ENCODE assay signal across 12 mouse cellular contexts in the genomic region with DNA sequence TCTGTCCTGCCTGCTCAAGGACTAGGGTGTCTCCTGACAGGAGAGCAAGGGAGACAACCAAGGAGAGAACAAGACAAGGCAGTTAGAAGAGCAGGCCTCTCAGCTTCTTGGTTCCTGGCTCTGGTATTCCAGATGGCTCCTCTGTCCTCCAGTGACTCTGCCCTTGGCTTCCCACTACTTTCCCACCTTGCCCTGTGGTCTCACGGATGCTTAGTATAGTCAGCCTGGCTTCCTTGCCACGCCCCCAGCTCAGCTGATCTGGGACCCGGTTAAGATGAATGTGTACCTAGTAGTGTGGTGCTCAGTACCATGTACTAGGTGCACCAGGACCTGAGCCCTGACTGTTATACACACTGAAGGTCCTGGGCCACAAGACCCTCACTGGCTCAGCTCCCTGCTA.
A peak's percentile ranks its signal among the peaks of the same experiment; 100 is the strongest.
DNase-seq lines count a peak whose midpoint lies in the region; ATAC-seq and TF ChIP-seq lines count a peak whose summit lies in the region.
"Had no signal": no experiment of that assay in that cellular context is flagged by ENCODE, and none has a peak within 500 bp of the region (broad histone marks: within the 10 kb centered on the region; RNA-seq: fewer than 3 reads in every experiment).

No protein-coding gene starts in this region.

- peaks cover 68% of the 10 kb centered on the region for H3K4me1 ChIP-seq in heart, embryonic 12.5 days (replicated peaks)
- peaks cover 16% of the 10 kb centered on the region for H3K4me1 ChIP-seq in liver, embryonic 15.5 days (replicated peaks)
- H3K4me1 ChIP-seq in liver, embryonic 11.5 days (replicated peaks; ENCODE audit: control insufficient read depth, insufficient read depth, low read length), result peaks cover 6% of the 10 kb centered on the region
- H3K4me1 ChIP-seq in heart, postnatal 0 days (ENCODE audit: control insufficient read depth, insufficient read depth), result peaks cover 26% of the 10 kb centered on the region
- peaks cover 21% of the 10 kb centered on the region for H3K4me1 ChIP-seq in stomach, embryonic 14.5 days (ENCODE audit: control insufficient read depth, insufficient read depth, low read length)

- H3K9me3 ChIP-seq in heart, embryonic 12.5 days (replicated peaks), result no peaks in the 10 kb centered on the region
- H3K9me3 ChIP-seq in liver, embryonic 15.5 days (replicated peaks), result no peaks in the 10 kb centered on the region
- H3K9me3 ChIP-seq in liver, embryonic 11.5 days (ENCODE audit: control insufficient read depth, low read length), result no peaks in the 10 kb centered on the region
- H3K9me3 ChIP-seq in heart, postnatal 0 days (replicated peaks; ENCODE audit: control insufficient read depth, low read length), result no peaks in the 10 kb centered on the region
- no peaks in the 10 kb centered on the region for H3K9me3 ChIP-seq in stomach, embryonic 14.5 days (ENCODE audit: control insufficient read depth, low read depth, low read length)

- WGBS in heart, embryonic 12.5 days, result 50% methylated on average over 3 of the region's 3 CpGs
- 46% methylated on average over 3 of the region's 3 CpGs for WGBS in liver, embryonic 15.5 days (ENCODE audit: insufficient replicate concordance)
- WGBS in liver, embryonic 11.5 days, result 61% methylated on average over 3 of the region's 3 CpGs
- WGBS in heart, postnatal 0 days, result 65% methylated on average over 3 of the region's 3 CpGs
- 62% methylated on average over 3 of the region's 3 CpGs for WGBS in stomach, embryonic 14.5 days

- peaks cover 12% of the 10 kb centered on the region; the same call in 1 of the 2 replicates for H3K36me3 ChIP-seq in heart, embryonic 12.5 days
- no peaks in the 10 kb centered on the region for H3K36me3 ChIP-seq in liver, embryonic 15.5 days (replicated peaks)
- H3K36me3 ChIP-seq in liver, embryonic 11.5 days (ENCODE audit: control insufficient read depth, insufficient read depth, low read length), result no peaks in the 10 kb centered on the region
- H3K36me3 ChIP-seq in heart, postnatal 0 days (replicated peaks; ENCODE audit: control insufficient read depth, insufficient read depth, low read length), result peaks cover 21% of the 10 kb centered on the region
- no peaks in the 10 kb centered on the region for H3K36me3 ChIP-seq in stomach, embryonic 14.5 days (ENCODE audit: control insufficient read depth, insufficient read depth, low read length)

- TF ChIP-seq EP300 in heart, postnatal 0 days (IDR thresholded peaks at IDR 0.05; ENCODE audit: low read depth), result no peak

- H3K27ac ChIP-seq in heart, embryonic 12.5 days (ENCODE audit: poor library complexity, severe bottlenecking), result peak overlapping the region; percentile 71
- H3K27ac ChIP-seq in liver, embryonic 15.5 days (replicated peaks), result 0 out of 2 replicates have a peak overlapping the region, but pooled peaks have one; percentile 29
- no peak overlapping the region for H3K27ac ChIP-seq in liver, embryonic 11.5 days (ENCODE audit: low read depth, low read length)
- peak overlapping the region; percentile 75 for H3K27ac ChIP-seq in heart, postnatal 0 days (ENCODE audit: low read depth)
- H3K27ac ChIP-seq in stomach, embryonic 14.5 days (ENCODE audit: low read length), result peak overlapping the region; percentile 52; the same call in 1 of the 2 replicates

- TF ChIP-seq CTCF in heart, postnatal 0 days (IDR thresholded peaks at IDR 0.05; ENCODE audit: low read depth), result no peak

- ATAC-seq in heart, embryonic 12.5 days (ENCODE audit: insufficient number of reproducible peaks, low FRiP score), result no peak
- ATAC-seq in liver, embryonic 15.5 days (ENCODE audit: insufficient read depth), result no peak
- ATAC-seq in liver, embryonic 11.5 days (replicated peaks; ENCODE audit: low FRiP score), result no peak
- no peak for ATAC-seq in heart, postnatal 0 days (ENCODE audit: insufficient read depth, low read depth)
- no peak for ATAC-seq in stomach, embryonic 14.5 days (ENCODE audit: insufficient number of reproducible peaks, insufficient read depth, low FRiP score, low read depth)
- ATAC-seq in inflammation-experienced regulatory T-cells, adult 6 months, result no peak
- ATAC-seq: forebrain, postnatal 0 days had no signal

- H3K27me3 ChIP-seq in heart, embryonic 12.5 days (replicated peaks), result peaks cover 39% of the 10 kb centered on the region
- H3K27me3 ChIP-seq in liver, embryonic 15.5 days, result no peaks in the 10 kb centered on the region
- no peaks in the 10 kb centered on the region for H3K27me3 ChIP-seq in liver, embryonic 11.5 days (replicated peaks; ENCODE audit: control insufficient read depth, insufficient read depth, low read length)
- H3K27me3 ChIP-seq in heart, postnatal 0 days (ENCODE audit: control insufficient read depth, insufficient read depth, low read length), result no peaks in the 10 kb centered on the region
- H3K27me3 ChIP-seq in stomach, embryonic 14.5 days (ENCODE audit: control insufficient read depth, insufficient read depth, low read length), result no peaks in the 10 kb centered on the region

- no peak overlapping the region for H3K4me3 ChIP-seq in heart, embryonic 12.5 days
- no peak overlapping the region for H3K4me3 ChIP-seq in liver, embryonic 15.5 days (replicated peaks)
- H3K4me3 ChIP-seq in liver, embryonic 11.5 days (ENCODE audit: low read depth, low read length), result no peak overlapping the region
- H3K4me3 ChIP-seq in heart, postnatal 0 days (ENCODE audit: low read depth, low read length), result no peak overlapping the region
- no peak overlapping the region for H3K4me3 ChIP-seq in stomach, embryonic 14.5 days (ENCODE audit: low read depth, low read length)

- no peak for DNase-seq in heart, postnatal 4 days
- no peak for DNase-seq in liver, embryonic 11.5 days (ENCODE audit: low spot score)
- no peak for DNase-seq in heart, postnatal 0 days (ENCODE audit: low spot score)
- no peak for DNase-seq in frontal cortex, postnatal 14 days (ENCODE audit: low spot score in 2 of 2)
- DNase-seq: adrenal gland, postnatal 14 days; cerebellum, adult 11-12 months; embryo, embryonic 11 days; forebrain, postnatal 0 days had no signal

- H3K4me2 ChIP-seq in heart, embryonic 12.5 days, result no peak overlapping the region
- H3K4me2 ChIP-seq in liver, embryonic 15.5 days, result no peak overlapping the region
- H3K4me2 ChIP-seq in liver, embryonic 11.5 days, result no peak overlapping the region
- H3K4me2 ChIP-seq in heart, postnatal 0 days (ENCODE audit: low read depth, low read length), result no peak overlapping the region
- no peak overlapping the region for H3K4me2 ChIP-seq in stomach, embryonic 14.5 days (replicated peaks; ENCODE audit: low read depth, low read length)

- H3K9ac ChIP-seq in heart, embryonic 12.5 days, result peak overlapping the region; percentile 17; the same call in 1 of the 2 replicates
- H3K9ac ChIP-seq in liver, embryonic 15.5 days, result no peak overlapping the region
- no peak overlapping the region for H3K9ac ChIP-seq in liver, embryonic 11.5 days (ENCODE audit: low read depth, low read length)
- no peak overlapping the region for H3K9ac ChIP-seq in heart, postnatal 0 days (replicated peaks; ENCODE audit: low read depth, low read length)
- 0 out of 2 replicates have a peak overlapping the region, but pooled peaks have one; percentile 21 for H3K9ac ChIP-seq in stomach, embryonic 14.5 days (replicated peaks; ENCODE audit: low read depth, low read length)
- H3K9ac ChIP-seq: forebrain, postnatal 0 days had no signal

Comparison
In these comparisons a context has a peak if more than half of its experiments do, and no peak if none do; other contexts are left out.
1. H3K9ac ChIP-seq: peak in heart, embryonic 12.5 days (single experiment) and stomach, embryonic 14.5 days (single experiment); none in liver, embryonic 15.5 days (single experiment), liver, embryonic 11.5 days (single experiment) and heart, postnatal 0 days (single experiment).